Mouse (Mus musculus) embryonic fibroblast, embryonic 13.5 days (primary cell): ENCODE results near the gene Ankrd11.

Experiments
- CTCF ChIP-seq: IDR thresholded peaks from 2 replicates; pipeline ENCODE4 v1.5.1; 2011; ENCODE audit warnings: mild to moderate bottlenecking, control low read depth, low read length, moderate library complexity, borderline replicate concordance; ENCODE audit not compliant: insufficient read depth
- POLR2A ChIP-seq: IDR thresholded peaks from 2 replicates; pipeline ENCODE4 v1.6.1; 2011; ENCODE audit warnings: low read depth, mild to moderate bottlenecking, control low read depth, low read length, moderate library complexity

- no peak for TF ChIP-seq CTCF
- TF ChIP-seq POLR2A: no peak
These were observed 2.5 kb downstream of the Ankrd11 start for GRCm38 (mm10) chr8:123039376-123040109.
